Mouse (Mus musculus): Measurements from ENCODE around the gene Mst1. TPM values are rescaled to one million over a fixed set of nuclear protein-coding genes. Genes with fewer than 3 reads are reported as not detected.

Mst1 gene
- polyA plus RNA-seq (2012; fragmentation: generic; extraction: Trizol), result under 1 TPM; 0.05 to 0.18 TPM

GRCm38 (mm10) chr9:108080168-108080567 is at the start of gene Mst1:
Mst1 (plus strand) TSS chr9:108080436.

GRCm38 (mm10) chr9:108049016-108049455 is 31.2 kb upstream of the Mst1 start, which contains the start of gene Gmppb:
Gmppb (plus strand) TSS chr9:108049242.

GRCm38 (mm10) chr9:108052885-108053664 is 27.2 kb upstream of the Mst1 start, which contains the start of gene Amigo3:
Amigo3 (plus strand) TSS chr9:108053159.

GRCm38 (mm10) chr9:108082988-108083431 is 2.8 kb downstream of the Mst1 start, which contains the start of gene Rnf123:
Rnf123 (minus strand) TSS chr9:108083346.

GRCm38 (mm10) chr9:108094184-108094941 is 14.1 kb downstream of the Mst1 start, which contains the start of gene Apeh:
Apeh (minus strand) TSS chr9:108094606.

Other genes starting within 250 kb of the Mst1 start
- 10 to 100 TPM in 1 of 2 experiments, 1 to 10 TPM in 1; 1.3 to 11.3 TPM for gene Rbm6, start 207.2 kb upstream of the Mst1 start, polyA plus RNA-seq (2012; fragmentation: generic; extraction: Trizol)
- gene Mon1a, start 192.3 kb upstream of the Mst1 start, polyA plus RNA-seq (2012; fragmentation: generic; extraction: Trizol), result 10 to 100 TPM; 12.1 to 12.4 TPM
- under 1 TPM; 0.01 to 0.37 TPM for gene Mst1r, start 173.6 kb upstream of the Mst1 start, polyA plus RNA-seq (2012; fragmentation: generic; extraction: Trizol)
- gene Actl11, start 152.0 kb upstream of the Mst1 start, polyA plus RNA-seq (2012; fragmentation: generic; extraction: Trizol), result not detected
- not detected for gene Camkv, start 144.8 kb upstream of the Mst1 start, polyA plus RNA-seq (2012; fragmentation: generic; extraction: Trizol)
- gene Traip, start 130.3 kb upstream of the Mst1 start, polyA plus RNA-seq (2012; fragmentation: generic; extraction: Trizol), result 10 to 100 TPM in 1 of 2 experiments, 1 to 10 TPM in 1; 6.0 to 11.0 TPM
- gene Uba7, start 104.9 kb upstream of the Mst1 start, polyA plus RNA-seq (2012; fragmentation: generic; extraction: Trizol), result 10 to 100 TPM in 1 of 2 experiments, 1 to 10 TPM in 1; 1.4 to 20.0 TPM
- not detected for gene Gm20661, start 97.4 kb upstream of the Mst1 start, polyA plus RNA-seq (2012; fragmentation: generic; extraction: Trizol)
- gene Inka1, start 94.6 kb upstream of the Mst1 start, polyA plus RNA-seq (2012; fragmentation: generic; extraction: Trizol), result 10 to 100 TPM in 1 of 2 experiments, 1 to 10 TPM in 1; 5.8 to 11.8 TPM
- gene Cdhr4, start 87.9 kb upstream of the Mst1 start, polyA plus RNA-seq (2012; fragmentation: generic; extraction: Trizol), result under 1 TPM in 1 of 2 experiments, not detected in 1; 0.40 TPM
- under 1 TPM; 0.15 to 0.91 TPM for gene Gm20662, start 84.1 kb upstream of the Mst1 start, polyA plus RNA-seq (2012; fragmentation: generic; extraction: Trizol)
- gene Ip6k1, start 77.9 kb upstream of the Mst1 start, polyA plus RNA-seq (2012; fragmentation: generic; extraction: Trizol), result 10 to 100 TPM; 20.1 to 64.7 TPM
- 10 to 100 TPM; 14.7 to 20.6 TPM for gene Gmppb, start 31.2 kb upstream of the Mst1 start, polyA plus RNA-seq (2012; fragmentation: generic; extraction: Trizol)
- gene Amigo3, start 27.3 kb upstream of the Mst1 start, polyA plus RNA-seq (2012; fragmentation: generic; extraction: Trizol), result 1 to 10 TPM in 1 of 2 experiments, under 1 TPM in 1; 0.61 to 3.6 TPM
- 10 to 100 TPM; 15.3 to 28.3 TPM for gene Rnf123, start 2.9 kb downstream of the Mst1 start, polyA plus RNA-seq (2012; fragmentation: generic; extraction: Trizol)
- gene Apeh, start 14.2 kb downstream of the Mst1 start, polyA plus RNA-seq (2012; fragmentation: generic; extraction: Trizol), result 10 to 100 TPM; 82.7 to 98.4 TPM
- gene Bsn, start 109.9 kb downstream of the Mst1 start, polyA plus RNA-seq (2012; fragmentation: generic; extraction: Trizol), result under 1 TPM; 0.13 to 0.14 TPM
- 10 to 100 TPM in 1 of 2 experiments, 1 to 10 TPM in 1; 8.1 to 96.8 TPM for gene Dag1, start 183.5 kb downstream of the Mst1 start, polyA plus RNA-seq (2012; fragmentation: generic; extraction: Trizol)
- gene Nicn1, start 210.0 kb downstream of the Mst1 start, polyA plus RNA-seq (2012; fragmentation: generic; extraction: Trizol), result 10 to 100 TPM in 1 of 2 experiments, 1 to 10 TPM in 1; 8.9 to 63.2 TPM
- 1 to 10 TPM in 1 of 2 experiments, under 1 TPM in 1; 0.23 to 6.4 TPM for gene Amt, start 216.4 kb downstream of the Mst1 start, polyA plus RNA-seq (2012; fragmentation: generic; extraction: Trizol)
- gene Rhoa, start 225.7 kb downstream of the Mst1 start, polyA plus RNA-seq (2012; fragmentation: generic; extraction: Trizol), result 100 to 1,000 TPM; 144 to 229 TPM
- 10 to 100 TPM; 11.0 to 48.4 TPM for gene Tcta, start 225.7 kb downstream of the Mst1 start, polyA plus RNA-seq (2012; fragmentation: generic; extraction: Trizol)

Data from C3H10T1/2 (cell line).